Mouse (Mus musculus): ENCODE data around the gene Prkn. TPM values are rescaled to one million over a fixed set of nuclear protein-coding genes. Genes with fewer than 3 reads are reported as not detected.

The Prkn gene
- polyA plus RNA-seq, 1 experiment from 2014 or later: 1.5 TPM

- Histone ChIP-seq H3K9me3 (no peaks in the 10 kb centered on the region), H3K9ac (no peak overlapping the region), H3K4me2 (replicated peaks) (no peak overlapping the region), H3K36me3 (no peaks in the 10 kb centered on the region), H3K27me3 (replicated peaks) (no peaks in the 10 kb centered on the region), H3K27ac (no peak overlapping the region), H3K4me3 (replicated peaks) (no peak overlapping the region), H3K4me1 (replicated peaks) (no peaks in the 10 kb centered on the region)
- no peak for ATAC-seq
- WGBS: 49% methylated on average over 3 of the region's 3 CpGs
These were observed 989.3 kb downstream of the Prkn start for GRCm38 (mm10) chr17:11829501-11829900.

GRCm38 (mm10) chr17:11837121-11837520, 996.9 kb downstream of the Prkn start:
- Histone ChIP-seq H3K4me3 (replicated peaks) (no peak overlapping the region), H3K36me3 (no peaks in the 10 kb centered on the region), H3K9me3 (no peaks in the 10 kb centered on the region), H3K27ac (no peak overlapping the region), H3K4me2 (replicated peaks) (no peak overlapping the region), H3K9ac (no peak overlapping the region), H3K27me3 (replicated peaks) (no peaks in the 10 kb centered on the region), H3K4me1 (replicated peaks) (no peaks in the 10 kb centered on the region)
- no peak for ATAC-seq
- 90% methylated on average over 3 of the region's 3 CpGs for whole genome bisulfite sequencing

GRCm38 (mm10) chr17:11844436-11844835, 1004.3 kb downstream of the Prkn start:
- H3K9me3 ChIP-seq: no peaks in the 10 kb centered on the region
- H3K36me3 ChIP-seq: no peaks in the 10 kb centered on the region
- H3K27me3 ChIP-seq (replicated peaks): no peaks in the 10 kb centered on the region
- H3K9ac ChIP-seq: no peak overlapping the region
- WGBS: 86% methylated on average over 4 of the region's 4 CpGs
- no peak for ATAC-seq
- no peak overlapping the region for H3K27ac ChIP-seq
- no peak overlapping the region for H3K4me3 ChIP-seq (replicated peaks)
- no peaks in the 10 kb centered on the region for H3K4me1 ChIP-seq (replicated peaks)
- no peak overlapping the region for H3K4me2 ChIP-seq (replicated peaks)

- Histone ChIP-seq H3K36me3 (no peaks in the 10 kb centered on the region), H3K9ac (no peak overlapping the region), H3K9me3 (no peaks in the 10 kb centered on the region), H3K27ac (no peak overlapping the region), H3K4me3 (replicated peaks) (no peak overlapping the region), H3K27me3 (replicated peaks) (no peaks in the 10 kb centered on the region), H3K4me1 (replicated peaks) (no peaks in the 10 kb centered on the region), H3K4me2 (replicated peaks) (no peak overlapping the region)
- ATAC-seq: no peak
- 90% methylated on average over 3 of the region's 3 CpGs for WGBS
These were observed 1004.8 kb downstream of the Prkn start for GRCm38 (mm10) chr17:11844989-11845388.

- Histone ChIP-seq H3K36me3 (no peaks in the 10 kb centered on the region), H3K27ac (no peak overlapping the region), H3K9ac (no peak overlapping the region), H3K9me3 (no peaks in the 10 kb centered on the region), H3K4me1 (replicated peaks) (no peaks in the 10 kb centered on the region), H3K27me3 (replicated peaks) (no peaks in the 10 kb centered on the region), H3K4me3 (replicated peaks) (no peak overlapping the region), H3K4me2 (replicated peaks) (no peak overlapping the region)
- 59% methylated on average over 2 of the region's 2 CpGs for WGBS
- peak; percentile 66 for ATAC-seq
These were observed 1005.3 kb downstream of the Prkn start for GRCm38 (mm10) chr17:11845506-11845905.

- 73% methylated on average over 10 of the region's 10 CpGs for WGBS
- no peak overlapping the region for H3K4me2 ChIP-seq (replicated peaks)
- H3K9me3 ChIP-seq: no peaks in the 10 kb centered on the region
- ATAC-seq: no peak
- no peak overlapping the region for H3K9ac ChIP-seq
- no peak overlapping the region for H3K27ac ChIP-seq
- H3K4me1 ChIP-seq (replicated peaks): no peaks in the 10 kb centered on the region
- no peaks in the 10 kb centered on the region for H3K36me3 ChIP-seq
- H3K27me3 ChIP-seq (replicated peaks): no peaks in the 10 kb centered on the region
- H3K4me3 ChIP-seq (replicated peaks): no peak overlapping the region
These were observed 1014.4 kb downstream of the Prkn start for GRCm38 (mm10) chr17:11854571-11854970.

GRCm38 (mm10) chr17:11858772-11859405, 1018.7 kb downstream of the Prkn start:
- Histone ChIP-seq H3K27me3 (replicated peaks) (no peaks in the 10 kb centered on the region), H3K36me3 (no peaks in the 10 kb centered on the region), H3K4me1 (replicated peaks) (no peaks in the 10 kb centered on the region), H3K9me3 (no peaks in the 10 kb centered on the region), H3K4me2 (replicated peaks) (no peak overlapping the region), H3K9ac (no peak overlapping the region), H3K27ac (no peak overlapping the region), H3K4me3 (replicated peaks) (no peak overlapping the region)
- no peak for ATAC-seq
- WGBS: 65% methylated on average over 7 of the region's 7 CpGs

GRCm38 (mm10) chr17:11861178-11861577, 1021.0 kb downstream of the Prkn start:
- Histone ChIP-seq H3K9ac (no peak overlapping the region), H3K9me3 (no peaks in the 10 kb centered on the region), H3K27ac (no peak overlapping the region), H3K4me1 (replicated peaks) (no peaks in the 10 kb centered on the region), H3K4me2 (replicated peaks) (no peak overlapping the region), H3K36me3 (no peaks in the 10 kb centered on the region), H3K4me3 (replicated peaks) (no peak overlapping the region), H3K27me3 (replicated peaks) (no peaks in the 10 kb centered on the region)
- no peak for ATAC-seq
- 90% methylated on average over 6 of the region's 6 CpGs for WGBS

- no peaks in the 10 kb centered on the region for H3K36me3 ChIP-seq
- H3K4me2 ChIP-seq (replicated peaks): no peak overlapping the region
- no peaks in the 10 kb centered on the region for H3K9me3 ChIP-seq
- H3K4me3 ChIP-seq (replicated peaks): no peak overlapping the region
- H3K27ac ChIP-seq: no peak overlapping the region
- ATAC-seq: no peak
- H3K27me3 ChIP-seq (replicated peaks): no peaks in the 10 kb centered on the region
- H3K4me1 ChIP-seq (replicated peaks): no peaks in the 10 kb centered on the region
- H3K9ac ChIP-seq: no peak overlapping the region
- WGBS: 89% methylated on average over 2 of the region's 2 CpGs
These were observed 1022.2 kb downstream of the Prkn start for GRCm38 (mm10) chr17:11862360-11862759.

GRCm38 (mm10) chr17:11863017-11863416, 1022.8 kb downstream of the Prkn start:
- H3K36me3 ChIP-seq: no peaks in the 10 kb centered on the region
- H3K27ac ChIP-seq: no peak overlapping the region
- no peaks in the 10 kb centered on the region for H3K4me1 ChIP-seq (replicated peaks)
- no peak overlapping the region for H3K4me3 ChIP-seq (replicated peaks)
- no peaks in the 10 kb centered on the region for H3K9me3 ChIP-seq
- no peak overlapping the region for H3K9ac ChIP-seq
- H3K27me3 ChIP-seq (replicated peaks): no peaks in the 10 kb centered on the region
- WGBS: 90% methylated on average over 11 of the region's 11 CpGs
- no peak overlapping the region for H3K4me2 ChIP-seq (replicated peaks)
- no peak for ATAC-seq

GRCm38 (mm10) chr17:11866231-11866630, 1026.0 kb downstream of the Prkn start:
- H3K4me2 ChIP-seq (replicated peaks): no peak overlapping the region
- H3K27me3 ChIP-seq (replicated peaks): no peaks in the 10 kb centered on the region
- ATAC-seq: no peak
- H3K27ac ChIP-seq: no peak overlapping the region
- no peak overlapping the region for H3K4me3 ChIP-seq (replicated peaks)
- no peak overlapping the region for H3K9ac ChIP-seq
- no peaks in the 10 kb centered on the region for H3K4me1 ChIP-seq (replicated peaks)
- H3K9me3 ChIP-seq: no peaks in the 10 kb centered on the region
- WGBS: 83% methylated on average over 3 of the region's 3 CpGs
- no peaks in the 10 kb centered on the region for H3K36me3 ChIP-seq

GRCm38 (mm10) chr17:11867334-11868095, 1027.3 kb downstream of the Prkn start:
- Histone ChIP-seq H3K4me2 (replicated peaks) (no peak overlapping the region), H3K27me3 (replicated peaks) (no peaks in the 10 kb centered on the region), H3K4me3 (replicated peaks) (no peak overlapping the region), H3K36me3 (no peaks in the 10 kb centered on the region), H3K4me1 (replicated peaks) (no peaks in the 10 kb centered on the region), H3K27ac (no peak overlapping the region), H3K9ac (no peak overlapping the region), H3K9me3 (no peaks in the 10 kb centered on the region)
- peak; percentile 49; the same call in 1 of the 2 replicates for ATAC-seq
- WGBS: 33% methylated on average over 13 of the region's 13 CpGs

- WGBS: 91% methylated on average over 10 of the region's 10 CpGs
- no peaks in the 10 kb centered on the region for H3K9me3 ChIP-seq
These were observed 1030.4 kb downstream of the Prkn start for GRCm38 (mm10) chr17:11870546-11870945.

More at GRCm38 (mm10) chr17:11870546-11870945, 1030.4 kb downstream of the Prkn start:
- no peak overlapping the region for H3K4me2 ChIP-seq (replicated peaks)
- ATAC-seq: no peak
- H3K9ac ChIP-seq: no peak overlapping the region
- no peaks in the 10 kb centered on the region for H3K27me3 ChIP-seq (replicated peaks)
- no peaks in the 10 kb centered on the region for H3K36me3 ChIP-seq
- no peak overlapping the region for H3K4me3 ChIP-seq (replicated peaks)
- H3K27ac ChIP-seq: no peak overlapping the region
- no peaks in the 10 kb centered on the region for H3K4me1 ChIP-seq (replicated peaks)
